Mouse (Mus musculus) kidney, postnatal 0 days (tissue): Measurements from ENCODE around the gene Cacng1. TPM values are rescaled to one million over a fixed set of nuclear protein-coding genes. Genes with fewer than 3 reads are reported as not detected.

Experiments
- ATAC-seq: fragments of 200-750 bp; cut with Nextera tagmentation; replicated peaks from 2 replicates; pipeline ENCODE4 v1.8.0; 2017; ENCODE audit warnings: low read depth, moderate number of reproducible peaks, moderate TSS enrichment, moderate library complexity; ENCODE audit not compliant: low FRiP score
- DNase-seq: peaks from one replicate; pipeline ENCODE4 v3.0.0-alpha.2; 2016; ENCODE audit warnings: low spot score
- H3K27ac ChIP-seq: fragments of 300-500 bp; sonication (generic); 2 replicates; pipeline ENCODE4 v1.5.1; 2014; ENCODE audit warnings: mild to moderate bottlenecking
- H3K27me3 ChIP-seq: fragments of 300-500 bp; sonication (generic); 2 replicates; pipeline ENCODE4 v1.6.1; 2014; ENCODE audit warnings: low read length, mixed read lengths; ENCODE audit not compliant: insufficient read depth
- H3K36me3 ChIP-seq: fragments of 300-500 bp; sonication (generic); 2 replicates; pipeline ENCODE4 v1.6.1; 2014; ENCODE audit warnings: low read length, mixed read lengths; ENCODE audit not compliant: insufficient read depth
- H3K4me1 ChIP-seq: fragments of 300-500 bp; sonication (generic); replicated peaks from 2 replicates; pipeline ENCODE4 v1.6.1; 2014; ENCODE audit warnings: antibody characterized with exemption, low read length, mixed read lengths; ENCODE audit not compliant: insufficient read depth
- H3K4me2 ChIP-seq: fragments of 300-500 bp; sonication (generic); 2 replicates; pipeline ENCODE4 v1.6.1; 2014; ENCODE audit warnings: mild to moderate bottlenecking, low read length, moderate library complexity, mixed read lengths
- H3K4me3 ChIP-seq: fragments of 300-500 bp; sonication (generic); replicated peaks from 2 replicates; pipeline ENCODE4 v1.5.1; 2014; ENCODE audit warnings: low read depth, low read length
- H3K9ac ChIP-seq: fragments of 300-500 bp; sonication (generic); 2 replicates; pipeline ENCODE4 v1.6.1; 2014; ENCODE audit warnings: low read depth, low read length
- H3K9me3 ChIP-seq: fragments of 300-500 bp; sonication (generic); replicated peaks from 2 replicates; pipeline ENCODE4 v1.6.1; 2016; ENCODE audit warnings: low read length, inconsistent platforms, mixed read lengths
- CTCF ChIP-seq: IDR thresholded peaks from 2 replicates; pipeline ENCODE4 v1.5.1; 2016; ENCODE audit warnings: antibody characterized with exemption, low read depth, mild to moderate bottlenecking, moderate library complexity
- WGBS: fragments of 180-500 bp; shearing (Covaris S2); extraction: QIAGEN DNeasy Blood & Tissue Kit; methylation state at CpG from one replicate; pipeline ENCODE4 v1.1.7; 2014; 5-methylcytosine and 5-hydroxymethylcytosine counted together
- polyA plus RNA-seq: library from polyadenylated mRNA; unstranded; fragments of >200 nt; fragmentation: Nextera tagmentation; extraction: Ambion mirVana; gene quantifications from 2 replicates; pipeline ENCODE4 v1.2.1, GENCODE M21; 2015

The Cacng1 gene
- polyA plus RNA-seq, 1 experiment from 2014 or later: 0.59 TPM

GRCm38 (mm10) chr11:107730940-107731339 is 14.6 kb upstream of the Cacng1 start:
- DNase-seq: no peak
- no peak for TF ChIP-seq CTCF
- H3K4me3 ChIP-seq: no peak overlapping the region
- no peak overlapping the region for H3K4me2 ChIP-seq
- H3K4me1 ChIP-seq: no peaks in the 10 kb centered on the region
- H3K9me3 ChIP-seq: no peaks in the 10 kb centered on the region
- ATAC-seq: no peak
- 76% methylated on average over 4 of the region's 4 CpGs for WGBS
- no peaks in the 10 kb centered on the region for H3K27me3 ChIP-seq
- no peak overlapping the region for H3K9ac ChIP-seq
- no peak overlapping the region for H3K27ac ChIP-seq
- no peaks in the 10 kb centered on the region for H3K36me3 ChIP-seq

GRCm38 (mm10) chr11:107729141-107729540 is 12.8 kb upstream of the Cacng1 start:
- no peak overlapping the region for H3K4me3 ChIP-seq
- H3K9ac ChIP-seq: no peak overlapping the region
- no peaks in the 10 kb centered on the region for H3K36me3 ChIP-seq
- no peak overlapping the region for H3K4me2 ChIP-seq
- DNase-seq: no peak
- TF ChIP-seq CTCF: no peak
- H3K27ac ChIP-seq: no peak overlapping the region
- ATAC-seq: no peak
- 81% methylated on average over 7 of the region's 7 CpGs for WGBS
- no peaks in the 10 kb centered on the region for H3K27me3 ChIP-seq
- H3K9me3 ChIP-seq: no peaks in the 10 kb centered on the region
- H3K4me1 ChIP-seq: no peaks in the 10 kb centered on the region

GRCm38 (mm10) chr11:107728073-107728863 is 11.9 kb upstream of the Cacng1 start:
- Histone ChIP-seq H3K4me3 (no peak overlapping the region), H3K36me3 (no peaks in the 10 kb centered on the region), H3K9ac (no peak overlapping the region), H3K4me2 (no peak overlapping the region), H3K27ac (no peak overlapping the region), H3K27me3 (no peaks in the 10 kb centered on the region), H3K9me3 (no peaks in the 10 kb centered on the region), H3K4me1 (no peaks in the 10 kb centered on the region)
- no peak for TF ChIP-seq CTCF
- DNase-seq (no peak), ATAC-seq (no peak)
- 73% methylated on average over 13 of the region's 13 CpGs for WGBS

GRCm38 (mm10) chr11:107724603-107725002 is 8.3 kb upstream of the Cacng1 start:
- H3K4me2 ChIP-seq: no peak overlapping the region
- no peaks in the 10 kb centered on the region for H3K9me3 ChIP-seq
- no peak for ATAC-seq
- WGBS: 80% methylated on average over 8 of the region's 8 CpGs
- DNase-seq: no peak
- H3K27ac ChIP-seq: no peak overlapping the region
- H3K9ac ChIP-seq: no peak overlapping the region
- TF ChIP-seq CTCF: no peak
- H3K27me3 ChIP-seq: no peaks in the 10 kb centered on the region
- no peaks in the 10 kb centered on the region for H3K4me1 ChIP-seq
- no peak overlapping the region for H3K4me3 ChIP-seq
- no peaks in the 10 kb centered on the region for H3K36me3 ChIP-seq

- WGBS: 60% methylated on average over 7 of the region's 7 CpGs
- no peaks in the 10 kb centered on the region; the same call in 1 of the 2 replicates for H3K4me1 ChIP-seq
- H3K27ac ChIP-seq: no peak overlapping the region
These were observed 4.7 kb upstream of the Cacng1 start for GRCm38 (mm10) chr11:107721057-107721456.

GRCm38 (mm10) chr11:107720264-107721021 is 4.1 kb upstream of the Cacng1 start:
- H3K36me3 ChIP-seq: no peaks in the 10 kb centered on the region
- H3K9ac ChIP-seq: no peak overlapping the region
- no peak for DNase-seq
- WGBS: 60% methylated on average over 9 of the region's 9 CpGs
- ATAC-seq: no peak
- H3K4me3 ChIP-seq: no peak overlapping the region
- TF ChIP-seq CTCF: no peak
- no peak overlapping the region for H3K4me2 ChIP-seq
- H3K27ac ChIP-seq: no peak overlapping the region
- no peaks in the 10 kb centered on the region for H3K9me3 ChIP-seq
- H3K4me1 ChIP-seq: no peaks in the 10 kb centered on the region; the same call in 1 of the 2 replicates
- no peaks in the 10 kb centered on the region for H3K27me3 ChIP-seq

More at GRCm38 (mm10) chr11:107721057-107721456, 4.7 kb upstream of the Cacng1 start:
- H3K4me2 ChIP-seq: no peak overlapping the region
- TF ChIP-seq CTCF: no peak
- no peak overlapping the region for H3K4me3 ChIP-seq
- H3K9ac ChIP-seq: no peak overlapping the region
- H3K9me3 ChIP-seq: no peaks in the 10 kb centered on the region
- ATAC-seq (no peak), DNase-seq (no peak)
- H3K36me3 ChIP-seq: no peaks in the 10 kb centered on the region
- no peaks in the 10 kb centered on the region for H3K27me3 ChIP-seq
